Comparison of ENCODE assay signal across 9 mouse cellular contexts in the genomic region with DNA sequence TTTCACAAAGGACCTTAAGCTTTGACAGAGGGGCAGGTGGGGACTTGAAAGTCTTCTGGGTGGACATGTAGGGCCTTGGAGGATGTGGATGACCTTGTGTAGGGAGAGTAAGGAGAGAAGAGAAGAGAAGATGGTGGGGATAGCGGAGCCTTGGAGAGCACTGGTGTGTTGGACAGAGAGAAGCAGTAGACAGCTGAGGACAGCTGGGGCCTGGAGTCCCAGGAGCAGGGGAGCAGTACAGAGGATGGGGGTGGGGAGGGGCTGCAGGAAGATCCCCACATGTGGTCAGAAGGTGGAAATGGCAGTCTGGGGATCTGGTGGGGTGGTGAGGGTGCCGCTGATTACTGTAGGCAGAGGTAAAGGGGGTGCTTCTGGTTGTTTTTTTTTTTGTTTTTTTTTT. TPM values are rescaled to one million over a fixed set of nuclear protein-coding genes. Genes with fewer than 3 reads are reported as not detected.
A peak's percentile ranks its signal among the peaks of the same experiment; 100 is the strongest.
DNase-seq lines count a peak whose midpoint lies in the region; ATAC-seq and TF ChIP-seq lines count a peak whose summit lies in the region.
"Had no signal": no experiment of that assay in that cellular context is flagged by ENCODE, and none has a peak within 500 bp of the region (broad histone marks: within the 10 kb centered on the region; RNA-seq: fewer than 3 reads in every experiment).

No protein-coding gene starts in this region.

- no peaks in the 10 kb centered on the region for H3K36me3 ChIP-seq in kidney, embryonic 16.5 days (ENCODE audit: insufficient read depth, low read length)
- no peaks in the 10 kb centered on the region for H3K36me3 ChIP-seq in heart, embryonic 11.5 days (ENCODE audit: control insufficient read depth, insufficient read depth, low read length)
- H3K36me3 ChIP-seq in intestine, embryonic 16.5 days (ENCODE audit: control insufficient read depth, insufficient read depth, low read length): no peaks in the 10 kb centered on the region
- H3K36me3 ChIP-seq in myocyte (ENCODE audit: control insufficient read depth, insufficient read depth): no peaks in the 10 kb centered on the region

- H3ac ChIP-seq in myocyte (ENCODE audit: control insufficient read depth, insufficient read length): no peak overlapping the region

- DNase-seq in kidney, adult 9 months: no peak
- DNase-seq in frontal cortex, postnatal 14 days (ENCODE audit: low spot score in 2 of 2): no peak
- DNase-seq in left cerebral cortex, postnatal 14 days (ENCODE audit: low spot score in 2 of 2): no peak
- no peak for DNase-seq in thymus, postnatal 36 days
- DNase-seq: right cerebral cortex, adult 18-20 months had no signal

- no peak for TF ChIP-seq POLR2A in myocyte (IDR thresholded peaks at IDR 0.05; ENCODE audit: insufficient read length, low read depth)

- H3K27ac ChIP-seq in kidney, embryonic 16.5 days (ENCODE audit: low read length): no peak overlapping the region
- H3K27ac ChIP-seq in heart, embryonic 11.5 days (ENCODE audit: low read depth, low read length): no peak overlapping the region
- peak overlapping the region; percentile 66 for H3K27ac ChIP-seq in intestine, embryonic 16.5 days (ENCODE audit: low read length)

- no peak overlapping the region for H3K4me2 ChIP-seq in kidney, embryonic 16.5 days (replicated peaks; ENCODE audit: low read depth, low read length)
- H3K4me2 ChIP-seq in heart, embryonic 11.5 days: peak overlapping the region; percentile 37
- peak overlapping the region; percentile 38 for H3K4me2 ChIP-seq in intestine, embryonic 16.5 days (ENCODE audit: low read depth, low read length)
- peak overlapping the region; percentile 70 for H3K4me2 ChIP-seq in myocyte (ENCODE audit: low read depth)

- H3K4me1 ChIP-seq in kidney, embryonic 16.5 days (ENCODE audit: insufficient read depth, low read length): peaks cover 47% of the 10 kb centered on the region
- peaks cover 50% of the 10 kb centered on the region for H3K4me1 ChIP-seq in heart, embryonic 11.5 days (ENCODE audit: control insufficient read depth, insufficient read depth, low read length)
- H3K4me1 ChIP-seq in intestine, embryonic 16.5 days (ENCODE audit: control insufficient read depth, insufficient read depth, low read length): peaks cover 56% of the 10 kb centered on the region

- H3K9me3 ChIP-seq in kidney, embryonic 16.5 days (ENCODE audit: low read length): no peaks in the 10 kb centered on the region
- no peaks in the 10 kb centered on the region for H3K9me3 ChIP-seq in heart, embryonic 11.5 days (replicated peaks; ENCODE audit: control insufficient read depth, low read length)
- no peaks in the 10 kb centered on the region for H3K9me3 ChIP-seq in intestine, embryonic 16.5 days (ENCODE audit: control insufficient read depth, low read length)

- no peak overlapping the region for H3K4me3 ChIP-seq in kidney, embryonic 16.5 days (ENCODE audit: low read length)
- H3K4me3 ChIP-seq in heart, embryonic 11.5 days (ENCODE audit: low read depth, low read length): no peak overlapping the region
- 0 out of 2 replicates have a peak overlapping the region, but pooled peaks have one; percentile 11 for H3K4me3 ChIP-seq in intestine, embryonic 16.5 days (ENCODE audit: low read length)
- H3K4me3 ChIP-seq in myocyte: no peak overlapping the region

- no peak for ATAC-seq in kidney, embryonic 16.5 days (ENCODE audit: low FRiP score, low TSS enrichment)
- ATAC-seq in heart, embryonic 11.5 days (replicated peaks; ENCODE audit: insufficient number of reproducible peaks, low FRiP score, low TSS enrichment): no peak
- ATAC-seq in intestine, embryonic 16.5 days: no peak

- 0 out of 2 replicates have a peak overlapping the region, but pooled peaks have one; percentile 19 for H3K9ac ChIP-seq in kidney, embryonic 16.5 days (replicated peaks; ENCODE audit: low read length)
- H3K9ac ChIP-seq in heart, embryonic 11.5 days (ENCODE audit: low read depth, low read length): peak overlapping the region; percentile 36; the same call in 1 of the 2 replicates
- H3K9ac ChIP-seq in intestine, embryonic 16.5 days (ENCODE audit: low read depth, low read length): peak overlapping the region; percentile 5; the same call in 1 of the 2 replicates

- intact Hi-C loops in left cerebral cortex, postnatal 14 days (cut with DNase I): no loop called here

- H3K27me3 ChIP-seq in kidney, embryonic 16.5 days (ENCODE audit: insufficient read depth, low read length): no peaks in the 10 kb centered on the region
- H3K27me3 ChIP-seq in heart, embryonic 11.5 days (ENCODE audit: control insufficient read depth, insufficient read depth, low read length): no peaks in the 10 kb centered on the region
- no peaks in the 10 kb centered on the region for H3K27me3 ChIP-seq in intestine, embryonic 16.5 days (replicated peaks; ENCODE audit: control insufficient read depth, insufficient read depth, low read length)
- H3K27me3 ChIP-seq in myocyte (ENCODE audit: control insufficient read depth, insufficient read depth, insufficient read length): no peaks in the 10 kb centered on the region

- WGBS in kidney, embryonic 16.5 days: 53% methylated on average over 2 of the region's 2 CpGs
- WGBS in heart, embryonic 11.5 days (ENCODE audit: insufficient replicate concordance): 60% methylated on average over 2 of the region's 2 CpGs
- WGBS in intestine, embryonic 16.5 days: 69% methylated on average over 2 of the region's 2 CpGs

- H3K79me2 ChIP-seq in myocyte (ENCODE audit: control insufficient read depth, insufficient read depth): no peaks in the 10 kb centered on the region

TF ChIP-seq in myocyte, 11 proteins besides CTCF, POLR2A, EP300 and RAD21:
- TF ChIP-seq REST (IDR thresholded peaks at IDR 0.05; ENCODE audit: insufficient read depth, insufficient read length) (no peak), MYOG (IDR thresholded peaks at IDR 0.05; ENCODE audit: control insufficient read depth in 1 of 3, insufficient read depth in 1 of 3, insufficient read length in 2 of 3, low read depth in 2 of 3) (no peak), MYOD1 (IDR thresholded peaks at IDR 0.05; ENCODE audit: control insufficient read depth in 1 of 3, insufficient read length in 2 of 3, low read depth in 2 of 3) (peak in 2 of 3 experiments; percentile 43 to 52), E2F4 (IDR thresholded peaks at IDR 0.05; ENCODE audit: insufficient read depth) (no peak)

RNA-seq across cellular contexts. Expression of gene Arrb1, which starts 4.8 kb away (rescaled TPM):
- 11.2 and 11.4 TPM in 2 replicates for polyA plus RNA-seq in kidney, embryonic 16.5 days (2015; fragmentation: Nextera tagmentation; extraction: Ambion mirVana)
- 4.9 and 5.3 TPM in 2 replicates for polyA plus RNA-seq in heart, embryonic 11.5 days (2014; fragmentation: Nextera tagmentation; extraction: Ambion mirVana)
- 7.7 and 9.2 TPM in 2 replicates for polyA plus RNA-seq in intestine, embryonic 16.5 days (2015; fragmentation: Nextera tagmentation; extraction: Ambion mirVana)
- 5.1 TPM for polyA plus RNA-seq in myocyte (2012; fragmentation: generic; extraction: Trizol)
- total RNA-seq in left cerebral cortex, postnatal 14 days (2021): 100 to 1,000 TPM; 154 to 160 TPM

RNA-seq across cellular contexts. Expression of gene Rps3, which starts 56.5 kb away (rescaled TPM):
- polyA plus RNA-seq in kidney, embryonic 16.5 days (2015; fragmentation: Nextera tagmentation; extraction: Ambion mirVana): 746 and 752 TPM in 2 replicates
- polyA plus RNA-seq in heart, embryonic 11.5 days (2014; fragmentation: Nextera tagmentation; extraction: Ambion mirVana): 591 and 608 TPM in 2 replicates
- 775 and 816 TPM in 2 replicates for polyA plus RNA-seq in intestine, embryonic 16.5 days (2015; fragmentation: Nextera tagmentation; extraction: Ambion mirVana)
- 2,049 TPM for polyA plus RNA-seq in myocyte (2012; fragmentation: generic; extraction: Trizol)
- 100 to 1,000 TPM; 221 to 235 TPM for total RNA-seq in left cerebral cortex, postnatal 14 days (2021)
